Mouse (Mus musculus): Measurements from ENCODE around the gene Hbb-bt.
"Not testable (repeated sequence)": the region's sequence is repeated elsewhere in the genome, so short reads cannot be mapped to it uniquely, and the experiment has no call there.

DNA sequence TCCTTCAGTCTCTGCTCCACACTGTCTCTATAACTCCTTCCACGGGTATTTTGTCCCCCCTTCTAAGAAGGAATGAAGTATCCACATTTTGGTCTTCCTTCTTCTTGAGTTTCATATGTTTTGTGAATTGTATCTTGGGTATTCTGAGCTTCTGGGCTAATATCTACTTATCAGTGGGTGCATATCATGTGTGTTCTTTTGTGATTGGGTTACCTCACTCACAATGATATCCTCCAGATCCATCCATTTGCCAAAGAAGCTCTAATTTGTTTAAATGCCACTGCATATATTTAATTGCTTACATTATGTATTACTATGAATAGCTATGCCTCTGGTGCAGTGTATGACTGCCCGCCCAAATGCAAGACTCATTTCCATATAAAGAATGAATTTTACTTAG, 5.7 kb downstream of the Hbb-bt start:
- TF ChIP-seq POLR2A (IDR thresholded peaks at IDR 0.05; ENCODE audit: borderline replicate concordance, extremely low read depth, insufficient read depth, insufficient read length, poor library complexity, severe bottlenecking); CTCF (IDR thresholded peaks at IDR 0.05; ENCODE audit: borderline replicate concordance, extremely low read depth, insufficient read depth, insufficient read length): not testable (repeated sequence)

Data from brain, embryonic 14.5 days (tissue).